Mouse (Mus musculus) kidney, embryonic 14.5 days (tissue): ENCODE measurements around the gene Csdc2. TPM values are rescaled to one million over a fixed set of nuclear protein-coding genes. Genes with fewer than 3 reads are reported as not detected.

Experiments
- ATAC-seq: fragments of 200-750 bp; cut with Nextera tagmentation; 2 replicates; pipeline ENCODE4 v1.8.0; 2017; ENCODE audit warnings: moderate number of reproducible peaks, mild to moderate bottlenecking, moderate TSS enrichment, moderate library complexity; ENCODE audit not compliant: low FRiP score, low TSS enrichment
- H3K27ac ChIP-seq: fragments of 300-500 bp; sonication (generic); 2 replicates; pipeline ENCODE4 v1.5.1; 2014; ENCODE audit warnings: low read depth, mild to moderate bottlenecking, low read length, moderate library complexity, mixed read lengths
- H3K27me3 ChIP-seq: fragments of 300-500 bp; sonication (generic); 2 replicates; pipeline ENCODE4 v1.6.1; 2014; ENCODE audit warnings: mild to moderate bottlenecking, low read length; ENCODE audit not compliant: control insufficient read depth, insufficient read depth
- H3K36me3 ChIP-seq: fragments of 300-500 bp; sonication (generic); 2 replicates; pipeline ENCODE4 v1.6.1; 2014; ENCODE audit warnings: low read length, mixed read lengths; ENCODE audit not compliant: control insufficient read depth, insufficient read depth
- H3K4me1 ChIP-seq: fragments of 300-500 bp; sonication (generic); 2 replicates; pipeline ENCODE4 v1.6.1; 2014; ENCODE audit warnings: low read length, mixed read lengths; ENCODE audit not compliant: control insufficient read depth, insufficient read depth
- H3K4me2 ChIP-seq: fragments of 300-500 bp; sonication (generic); replicated peaks from 2 replicates; pipeline ENCODE4 v1.6.1; 2014; ENCODE audit warnings: low read depth, mild to moderate bottlenecking, low read length
- H3K4me3 ChIP-seq: fragments of 300-500 bp; sonication (generic); 2 replicates; pipeline ENCODE4 v1.5.1; 2014; ENCODE audit warnings: mild to moderate bottlenecking, low read length
- H3K9ac ChIP-seq: fragments of 300-500 bp; sonication (generic); 2 replicates; pipeline ENCODE4 v1.6.1; 2014; ENCODE audit warnings: low read depth, mild to moderate bottlenecking, low read length, moderate library complexity
- H3K9me3 ChIP-seq: fragments of 300-500 bp; sonication (generic); 2 replicates; pipeline ENCODE4 v1.6.1; 2016; ENCODE audit warnings: low read length; ENCODE audit not compliant: control insufficient read depth
- WGBS: fragments of 180-500 bp; shearing (Covaris S2); extraction: QIAGEN DNeasy Blood & Tissue Kit; methylation state at CpG from one replicate; pipeline ENCODE4 v1.1.7; 2014; 5-methylcytosine and 5-hydroxymethylcytosine counted together
- polyA plus RNA-seq: library from polyadenylated mRNA; unstranded; fragments of >200 nt; fragmentation: Nextera tagmentation; extraction: Ambion mirVana; gene quantifications from 2 replicates; pipeline ENCODE4 v1.2.1, GENCODE M21; 2014

Gene Csdc2
- polyA plus RNA-seq, 1 experiment from 2014 or later, result 28.1 TPM

DNA sequence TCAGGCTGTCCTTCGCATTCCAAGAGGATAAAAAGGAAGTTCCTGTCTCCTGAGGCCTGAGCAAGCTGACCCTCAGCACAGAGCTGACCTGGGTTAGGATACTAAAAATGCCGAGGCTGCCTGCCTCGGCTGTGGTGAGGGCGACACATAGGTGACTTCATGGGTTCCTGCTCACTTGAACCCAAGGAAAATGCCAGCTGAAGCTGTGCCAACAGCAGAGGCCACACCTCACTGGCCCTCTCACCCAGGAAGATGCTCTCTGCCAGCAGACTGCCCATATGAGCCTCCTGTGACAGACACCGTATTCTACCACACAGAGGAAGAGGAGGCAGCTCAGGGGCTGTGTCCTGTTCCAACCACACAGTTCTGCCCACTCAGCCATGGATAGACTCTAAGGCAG, 17.5 kb upstream of the Csdc2 start:
- peaks cover 42% of the 10 kb centered on the region for H3K36me3 ChIP-seq
- ATAC-seq, result no peak
- WGBS, result 75% methylated on average over 5 of the region's 5 CpGs

DNA sequence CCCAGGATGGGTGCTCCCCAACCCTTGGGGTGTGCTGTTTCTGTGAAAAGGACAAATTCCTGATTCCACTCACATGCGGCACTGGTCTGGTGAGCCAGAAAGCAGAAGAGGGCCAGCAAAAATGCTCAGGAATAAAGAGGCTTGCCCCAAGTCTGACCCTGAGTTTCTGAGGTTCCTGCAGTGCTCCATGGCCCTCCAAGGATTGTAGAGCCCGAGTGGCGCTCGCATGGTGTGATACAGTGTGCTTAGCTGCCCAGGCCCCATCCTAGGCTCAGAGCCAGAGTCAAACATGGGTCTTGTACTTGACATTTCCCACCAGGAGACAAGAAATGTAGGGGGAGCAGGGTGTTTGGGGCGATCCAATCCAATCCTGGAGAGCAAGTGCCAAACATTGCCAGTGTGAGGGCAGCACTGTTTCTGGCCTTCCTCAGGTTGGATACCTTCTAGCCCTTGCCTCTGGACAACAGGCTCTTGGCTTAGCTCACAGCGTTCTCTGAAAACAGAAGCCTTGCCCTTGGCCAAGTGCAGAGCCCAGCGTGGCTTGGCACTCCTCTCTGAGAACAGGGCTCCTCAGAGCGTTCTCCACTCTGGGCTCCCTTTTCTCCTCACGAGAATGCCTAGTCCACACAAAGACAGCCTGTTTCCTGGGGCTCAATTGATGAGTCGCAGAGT, 15.9 kb upstream of the Csdc2 start:
- Histone ChIP-seq H3K27me3 (no peaks in the 10 kb centered on the region), H3K4me2 (no peak overlapping the region), H3K4me3 (no peak overlapping the region), H3K9me3 (no peaks in the 10 kb centered on the region), H3K9ac (no peak overlapping the region), H3K4me1 (peaks cover 20% of the 10 kb centered on the region), H3K27ac (no peak overlapping the region), H3K36me3 (peaks cover 26% of the 10 kb centered on the region)
- no peak for ATAC-seq
- 87% methylated on average over 10 of the region's 10 CpGs for WGBS

More for the DNA sequence above, 17.5 kb upstream of the Csdc2 start:
- Histone ChIP-seq H3K27ac (no peak overlapping the region), H3K27me3 (no peaks in the 10 kb centered on the region), H3K4me2 (no peak overlapping the region), H3K4me1 (peaks cover 10% of the 10 kb centered on the region; the same call in 1 of the 2 replicates), H3K9me3 (no peaks in the 10 kb centered on the region), H3K9ac (no peak overlapping the region), H3K4me3 (no peak overlapping the region)

GRCm38 (mm10) chr15:81921255-81921654, 15.3 kb upstream of the Csdc2 start:
- ATAC-seq, result no peak
- H3K4me2 ChIP-seq, result no peak overlapping the region
- H3K27me3 ChIP-seq, result no peaks in the 10 kb centered on the region
- H3K9me3 ChIP-seq, result no peaks in the 10 kb centered on the region
- H3K27ac ChIP-seq, result no peak overlapping the region
- peaks cover 20% of the 10 kb centered on the region for H3K4me1 ChIP-seq
- H3K9ac ChIP-seq, result no peak overlapping the region
- WGBS, result 68% methylated on average over 5 of the region's 5 CpGs
- peaks cover 20% of the 10 kb centered on the region for H3K36me3 ChIP-seq
- H3K4me3 ChIP-seq, result no peak overlapping the region

DNA sequence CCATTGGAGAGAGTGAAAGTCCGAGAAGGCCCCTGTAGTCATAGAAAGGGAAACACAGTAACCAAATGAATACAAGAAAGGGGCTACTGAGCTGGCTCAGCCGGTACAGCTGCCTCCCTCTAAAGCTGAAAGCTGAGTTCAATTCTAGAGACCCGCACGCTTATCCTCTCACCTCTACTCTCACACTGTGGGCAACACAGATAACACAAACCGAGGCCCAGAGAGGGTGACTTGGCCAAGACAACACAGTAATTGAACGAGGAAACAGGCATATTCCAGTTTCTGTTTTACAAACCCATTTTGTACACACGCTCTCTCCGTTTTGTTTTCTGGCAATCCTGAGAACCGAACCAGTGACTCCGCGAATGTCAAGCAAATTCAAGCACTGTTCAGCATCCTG, 11.6 kb upstream of the Csdc2 start:
- Histone ChIP-seq H3K4me1 (peaks cover 34% of the 10 kb centered on the region), H3K4me2 (peak overlapping the region; percentile 93), H3K27me3 (no peaks in the 10 kb centered on the region), H3K27ac (no peak overlapping the region), H3K4me3 (peak overlapping the region; percentile 82), H3K9me3 (no peaks in the 10 kb centered on the region), H3K9ac (peak overlapping the region; percentile 75; the same call in 1 of the 2 replicates), H3K36me3 (0 out of 2 replicates have a peak, but pooled peaks cover 2% of the 10 kb centered on the region)
- 87% methylated on average over 11 of the region's 11 CpGs for WGBS
- ATAC-seq, result no peak

DNA sequence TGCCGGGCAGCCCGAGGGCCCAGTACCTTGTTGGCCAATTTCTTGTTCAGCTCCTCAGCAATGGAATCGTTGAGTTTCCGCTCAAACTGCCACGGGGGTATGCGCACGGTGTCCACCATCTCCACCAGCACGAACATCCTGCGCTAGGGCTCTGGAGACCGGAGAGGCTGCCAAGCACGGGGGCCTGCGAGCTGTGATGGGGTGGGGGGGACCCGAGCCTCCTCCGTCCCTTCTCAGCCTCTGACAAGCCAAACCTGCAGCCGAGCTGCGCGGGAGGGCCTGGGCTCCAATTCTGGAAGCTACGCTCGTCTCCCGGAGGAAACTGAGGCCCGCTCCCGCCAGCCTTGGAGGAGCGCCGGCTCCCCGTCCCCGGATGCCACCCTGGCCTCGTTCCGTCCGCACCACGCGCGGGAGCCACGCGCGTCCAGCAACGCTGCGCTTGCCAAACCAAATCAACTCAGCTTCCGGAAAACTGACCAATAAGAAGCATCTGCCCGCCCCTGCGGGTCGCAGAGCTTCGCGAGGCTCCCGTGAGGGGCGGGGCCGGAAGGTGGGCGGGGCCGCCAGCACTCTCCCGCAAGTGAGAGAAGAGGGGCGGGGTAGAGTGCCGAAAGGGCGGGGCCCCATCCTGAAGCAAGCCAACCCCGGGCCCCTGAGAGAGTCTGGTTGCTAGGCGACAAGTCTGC, 10.7 kb upstream of the Csdc2 start, which contains the start of gene Polr3h:
Polr3h (minus strand) TSS at position 481 of the 686 bp plus-strand sequence.
- WGBS, result under 1% methylated on average over 54 of the region's 54 CpGs
- ATAC-seq, result peak; percentile 93
- 0 out of 2 replicates have a peak, but pooled peaks cover 2% of the 10 kb centered on the region for H3K36me3 ChIP-seq
- no peaks in the 10 kb centered on the region for H3K27me3 ChIP-seq
- H3K4me1 ChIP-seq, result peaks cover 34% of the 10 kb centered on the region
- H3K4me3 ChIP-seq, result peak within 1 kb of the TSS; percentile 82
- peak within 1 kb of the TSS; percentile 93 for H3K4me2 ChIP-seq
- peak within 1 kb of the TSS; percentile 75 for H3K9ac ChIP-seq
- H3K27ac ChIP-seq, result peak within 1 kb of the TSS; percentile 56; the same call in 1 of the 2 replicates
- no peaks in the 10 kb centered on the region for H3K9me3 ChIP-seq

GRCm38 (mm10) chr15:81926446-81926822, 10.1 kb upstream of the Csdc2 start:
- no peak overlapping the region for H3K27ac ChIP-seq
- 35% methylated on average over 9 of the region's 9 CpGs for WGBS

GRCm38 (mm10) chr15:81927741-81928140, 8.8 kb upstream of the Csdc2 start:
- 0 out of 2 replicates have a peak, but pooled peaks cover 2% of the 10 kb centered on the region for H3K36me3 ChIP-seq
- peak overlapping the region; percentile 85 for H3K27ac ChIP-seq
- H3K4me1 ChIP-seq, result peaks cover 36% of the 10 kb centered on the region
- no peak overlapping the region for H3K4me3 ChIP-seq
- H3K9ac ChIP-seq, result no peak overlapping the region
- no peak overlapping the region for H3K4me2 ChIP-seq
- ATAC-seq, result no peak
- 38% methylated on average over 4 of the region's 4 CpGs for WGBS
- H3K9me3 ChIP-seq, result no peaks in the 10 kb centered on the region
- no peaks in the 10 kb centered on the region for H3K27me3 ChIP-seq

More at GRCm38 (mm10) chr15:81926446-81926822, 10.1 kb upstream of the Csdc2 start:
- peak; percentile 29 for ATAC-seq
- no peaks in the 10 kb centered on the region for H3K9me3 ChIP-seq
- H3K36me3 ChIP-seq, result 0 out of 2 replicates have a peak, but pooled peaks cover 2% of the 10 kb centered on the region
- H3K9ac ChIP-seq, result 0 out of 2 replicates have a peak overlapping the region, but pooled peaks have one; percentile 23
- peak overlapping the region; percentile 82 for H3K4me3 ChIP-seq
- no peaks in the 10 kb centered on the region for H3K27me3 ChIP-seq
- peaks cover 34% of the 10 kb centered on the region for H3K4me1 ChIP-seq
- H3K4me2 ChIP-seq, result peak overlapping the region; percentile 34

- Histone ChIP-seq H3K36me3 (0 out of 2 replicates have a peak, but pooled peaks cover 2% of the 10 kb centered on the region), H3K9ac (no peak overlapping the region), H3K4me2 (no peak overlapping the region; the same call in 1 of the 2 replicates), H3K27ac (peak overlapping the region; percentile 85), H3K4me3 (no peak overlapping the region), H3K27me3 (no peaks in the 10 kb centered on the region), H3K9me3 (no peaks in the 10 kb centered on the region), H3K4me1 (peaks cover 36% of the 10 kb centered on the region)
- no peak for ATAC-seq
- 33% methylated on average over 11 of the region's 11 CpGs for WGBS
Observed at GRCm38 (mm10) chr15:81928277-81928676, 8.3 kb upstream of the Csdc2 start.
